Mouse (Mus musculus): Measurements from ENCODE around the gene Lclat1. TPM values are rescaled to one million over a fixed set of nuclear protein-coding genes. Genes with fewer than 3 reads are reported as not detected.

The Lclat1 gene
- polyA plus RNA-seq, 1 experiment from 2014 or later, result 12.9 TPM

DNA sequence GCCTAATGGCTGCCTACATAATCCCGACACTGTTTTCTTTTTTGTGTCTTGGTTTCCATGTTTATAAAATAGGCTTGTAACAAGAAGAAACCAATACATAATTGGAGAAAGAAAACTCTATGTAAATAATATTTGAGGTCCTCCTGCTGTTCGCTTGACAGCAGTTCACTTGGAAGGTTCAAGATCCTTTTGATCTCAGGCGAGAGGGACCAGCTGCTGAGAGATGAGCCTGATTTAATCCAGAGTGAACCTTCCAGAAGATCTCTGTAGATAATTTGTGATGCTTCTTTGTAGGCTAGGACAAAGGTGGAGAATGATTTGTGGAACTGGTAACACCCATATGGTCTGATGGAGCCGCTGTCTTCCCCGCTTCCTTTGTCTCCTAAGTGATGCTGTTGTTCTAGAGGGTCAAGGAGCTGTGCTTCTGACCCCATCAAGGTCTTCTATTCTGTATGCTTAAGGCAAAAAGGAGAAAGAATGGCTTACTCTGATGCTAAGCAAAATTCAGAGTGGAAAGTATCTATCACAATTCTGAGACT is 36.0 kb upstream of the Lclat1 start:
- Histone ChIP-seq H3K36me3 (no peaks in the 10 kb centered on the region), H3K4me1 (peaks cover 14% of the 10 kb centered on the region), H3K9me3 (replicated peaks) (no peaks in the 10 kb centered on the region), H3K4me3 (replicated peaks) (no peak overlapping the region), H3K4me2 (no peak overlapping the region), H3K27me3 (replicated peaks) (no peaks in the 10 kb centered on the region), H3K27ac (replicated peaks) (no peak overlapping the region), H3K9ac (replicated peaks) (no peak overlapping the region)
- ATAC-seq (ENCODE audit: low FRiP score), result no peak
- 62% methylated on average over 5 of the region's 5 CpGs for WGBS

DNA sequence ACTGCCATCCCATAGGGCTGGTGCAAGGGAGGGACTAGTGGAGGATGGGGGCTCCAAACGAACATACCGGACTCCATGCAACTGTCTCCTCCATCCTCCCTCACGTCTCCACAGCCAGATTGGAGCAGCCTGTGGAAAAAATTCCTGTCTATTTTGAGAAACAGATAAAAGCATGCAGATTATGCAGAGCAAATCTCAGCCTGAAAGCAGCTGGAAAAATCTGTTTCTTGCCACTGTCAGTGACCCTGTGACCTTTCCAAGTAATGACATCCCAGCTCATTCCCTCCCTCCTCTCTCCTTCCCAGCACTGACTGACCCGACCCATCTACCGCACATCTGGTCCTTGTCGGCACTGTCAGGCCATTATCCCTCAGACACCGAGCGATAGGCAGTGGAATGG is 35.5 kb upstream of the Lclat1 start:
- whole genome bisulfite sequencing, result 40% methylated on average over 8 of the region's 8 CpGs
- H3K27me3 ChIP-seq (replicated peaks), result no peaks in the 10 kb centered on the region
- H3K9ac ChIP-seq (replicated peaks), result no peak overlapping the region
- H3K27ac ChIP-seq (replicated peaks), result no peak overlapping the region
- H3K36me3 ChIP-seq, result no peaks in the 10 kb centered on the region
- no peak for ATAC-seq (ENCODE audit: low FRiP score)
- H3K4me3 ChIP-seq (replicated peaks), result no peak overlapping the region
- H3K4me1 ChIP-seq, result peaks cover 9% of the 10 kb centered on the region
- H3K4me2 ChIP-seq, result no peak overlapping the region
- no peaks in the 10 kb centered on the region for H3K9me3 ChIP-seq (replicated peaks)

GRCm38 (mm10) chr17:73074631-73075030 is 33.2 kb upstream of the Lclat1 start:
- Histone ChIP-seq H3K4me1 (no peaks in the 10 kb centered on the region), H3K27me3 (replicated peaks) (no peaks in the 10 kb centered on the region), H3K4me3 (replicated peaks) (no peak overlapping the region), H3K36me3 (no peaks in the 10 kb centered on the region), H3K9ac (replicated peaks) (no peak overlapping the region), H3K27ac (replicated peaks) (no peak overlapping the region), H3K4me2 (no peak overlapping the region), H3K9me3 (replicated peaks) (no peaks in the 10 kb centered on the region)
- ATAC-seq (ENCODE audit: low FRiP score), result no peak
- WGBS, result 70% methylated on average over 3 of the region's 3 CpGs

- Histone ChIP-seq H3K36me3 (no peaks in the 10 kb centered on the region), H3K27ac (replicated peaks) (no peak overlapping the region)
Observed at GRCm38 (mm10) chr17:73075238-73075890, 32.4 kb upstream of the Lclat1 start.

GRCm38 (mm10) chr17:73077638-73078037 is 30.1 kb upstream of the Lclat1 start:
- no peaks in the 10 kb centered on the region for H3K27me3 ChIP-seq (replicated peaks)
- H3K4me3 ChIP-seq (replicated peaks), result no peak overlapping the region
- H3K9me3 ChIP-seq (replicated peaks), result no peaks in the 10 kb centered on the region
- no peaks in the 10 kb centered on the region for H3K36me3 ChIP-seq
- H3K9ac ChIP-seq (replicated peaks), result no peak overlapping the region
- H3K27ac ChIP-seq (replicated peaks), result no peak overlapping the region
- no peaks in the 10 kb centered on the region for H3K4me1 ChIP-seq
- 92% methylated on average over 3 of the region's 3 CpGs for WGBS
- ATAC-seq (ENCODE audit: low FRiP score), result no peak
- H3K4me2 ChIP-seq, result no peak overlapping the region

More at GRCm38 (mm10) chr17:73075238-73075890, 32.4 kb upstream of the Lclat1 start:
- WGBS, result 55% methylated on average over 9 of the region's 9 CpGs
- no peak overlapping the region for H3K4me2 ChIP-seq
- H3K4me1 ChIP-seq, result no peaks in the 10 kb centered on the region
- H3K9ac ChIP-seq (replicated peaks), result no peak overlapping the region
- H3K9me3 ChIP-seq (replicated peaks), result no peaks in the 10 kb centered on the region
- ATAC-seq (ENCODE audit: low FRiP score), result no peak
- no peak overlapping the region for H3K4me3 ChIP-seq (replicated peaks)
- H3K27me3 ChIP-seq (replicated peaks), result no peaks in the 10 kb centered on the region

DNA sequence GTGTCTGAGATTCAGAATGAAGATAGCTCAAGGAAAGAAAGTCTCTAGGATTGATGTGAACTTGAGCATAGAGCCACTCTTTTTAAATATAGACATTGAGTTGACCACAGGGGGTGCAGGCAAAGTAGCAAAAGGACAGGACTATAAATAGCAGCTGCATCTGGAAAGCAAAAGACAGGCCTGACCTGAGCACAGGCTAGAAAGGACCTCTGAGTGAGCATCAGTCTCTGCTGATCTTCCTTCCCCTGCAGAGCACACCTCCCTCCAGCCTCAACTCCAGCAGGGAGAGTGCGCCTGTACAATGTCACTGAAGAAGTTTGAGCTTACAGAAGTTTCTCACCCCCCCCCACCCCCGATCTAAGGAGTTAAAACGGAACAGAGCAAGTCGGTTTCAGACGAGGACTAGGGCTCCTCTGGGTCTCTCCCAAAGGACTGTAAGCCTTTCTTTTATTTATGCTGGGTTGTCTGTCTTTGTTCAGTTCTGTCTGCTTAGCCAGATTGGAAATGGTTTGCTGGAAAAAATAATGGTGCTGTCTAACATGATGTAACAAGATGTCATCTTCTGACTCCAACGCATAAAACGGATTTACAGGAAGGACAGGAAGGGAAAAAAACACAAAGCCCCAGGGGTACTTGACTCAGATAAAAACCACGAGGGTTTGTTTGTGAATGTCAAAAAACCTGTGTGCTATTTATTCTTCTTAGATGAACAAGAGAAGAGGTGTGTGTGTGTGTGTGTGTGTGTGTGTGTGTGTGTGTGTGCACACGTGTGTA is 26.2 kb upstream of the Lclat1 start:
- H3K9me3 ChIP-seq (replicated peaks), result no peaks in the 10 kb centered on the region

GRCm38 (mm10) chr17:73082506-73083196 is 25.1 kb upstream of the Lclat1 start:
- Histone ChIP-seq H3K27ac (replicated peaks) (no peak overlapping the region), H3K36me3 (no peaks in the 10 kb centered on the region), H3K4me2 (no peak overlapping the region), H3K27me3 (replicated peaks) (no peaks in the 10 kb centered on the region), H3K4me1 (no peaks in the 10 kb centered on the region), H3K9me3 (replicated peaks) (no peaks in the 10 kb centered on the region), H3K9ac (replicated peaks) (no peak overlapping the region), H3K4me3 (replicated peaks) (no peak overlapping the region)
- ATAC-seq (ENCODE audit: low FRiP score), result no peak
- WGBS, result 84% methylated on average over 4 of the region's 4 CpGs

More for the DNA sequence above, 26.2 kb upstream of the Lclat1 start:
- no peak for ATAC-seq (ENCODE audit: low FRiP score)
- Histone ChIP-seq H3K27me3 (replicated peaks) (no peaks in the 10 kb centered on the region), H3K4me1 (no peaks in the 10 kb centered on the region), H3K4me2 (no peak overlapping the region), H3K27ac (replicated peaks) (no peak overlapping the region), H3K4me3 (replicated peaks) (no peak overlapping the region), H3K36me3 (no peaks in the 10 kb centered on the region), H3K9ac (replicated peaks) (no peak overlapping the region)
- WGBS, result 66% methylated on average over 9 of the region's 9 CpGs

DNA sequence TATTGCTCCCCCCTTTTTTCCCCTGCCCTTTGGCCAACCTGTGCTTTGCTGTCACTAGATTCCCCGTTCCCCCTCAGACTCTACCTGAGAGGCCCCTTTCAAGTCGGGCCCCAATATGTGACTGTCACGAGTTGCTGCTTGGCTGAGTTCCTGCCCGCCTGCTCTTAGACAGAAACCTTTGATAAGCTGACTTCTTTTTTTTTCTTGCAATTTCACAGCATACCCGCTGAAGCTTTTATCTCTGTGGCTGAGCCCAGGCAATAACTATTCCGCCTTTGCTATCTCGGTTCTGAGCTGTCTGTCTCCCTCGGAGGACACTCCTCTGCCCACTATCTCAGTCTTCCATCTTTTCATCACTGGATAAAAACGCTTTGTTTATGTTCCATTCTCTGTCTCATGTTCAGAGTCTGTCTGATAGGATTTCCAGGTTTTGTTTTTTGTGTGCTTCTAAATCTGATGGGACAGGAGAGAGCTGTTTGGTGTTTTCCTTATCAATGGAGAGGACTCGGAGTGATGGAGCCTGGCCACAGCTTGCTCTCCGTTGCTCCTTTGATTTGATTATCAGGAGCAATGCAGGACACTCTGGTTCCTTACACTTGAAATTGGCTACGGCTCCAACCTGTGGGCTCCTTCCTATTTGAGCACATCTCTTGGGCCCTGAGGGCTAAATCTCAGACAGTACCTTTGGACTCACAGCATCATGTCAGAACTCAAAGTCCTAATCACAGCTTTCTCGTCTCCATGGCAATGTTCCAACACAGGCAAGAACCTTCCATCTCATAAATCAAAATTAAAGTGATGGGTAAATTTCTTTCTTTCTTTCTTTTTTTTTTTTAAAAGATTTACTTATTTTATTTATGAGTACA is 20.5 kb upstream of the Lclat1 start:
- Histone ChIP-seq H3K27ac (replicated peaks) (no peak overlapping the region), H3K4me2 (no peak overlapping the region), H3K27me3 (replicated peaks) (no peaks in the 10 kb centered on the region), H3K4me1 (no peaks in the 10 kb centered on the region), H3K4me3 (replicated peaks) (no peak overlapping the region), H3K9ac (replicated peaks) (no peak overlapping the region), H3K36me3 (no peaks in the 10 kb centered on the region), H3K9me3 (replicated peaks) (no peaks in the 10 kb centered on the region)
- ATAC-seq (ENCODE audit: low FRiP score), result no peak
- WGBS, result 65% methylated on average over 13 of the region's 13 CpGs

DNA sequence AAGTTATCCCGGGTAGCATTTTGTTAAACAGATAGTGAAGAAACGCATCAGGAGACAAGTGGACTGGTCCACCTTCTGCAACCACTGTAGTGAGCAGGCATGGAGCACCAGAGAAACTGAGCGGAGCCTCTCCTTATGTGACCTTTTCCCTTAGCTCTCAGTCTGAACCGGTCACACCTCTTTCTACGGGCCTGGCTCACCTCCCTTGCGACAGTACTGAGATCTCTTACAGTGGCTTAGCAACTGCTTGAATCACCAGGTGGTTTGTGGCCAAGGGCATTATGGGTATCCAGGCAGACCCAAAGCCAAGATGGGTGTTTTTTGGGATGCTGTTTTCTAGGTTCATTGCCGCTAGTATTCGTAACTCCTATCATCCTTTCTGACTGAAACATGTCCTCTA is 16.4 kb upstream of the Lclat1 start:
- Histone ChIP-seq H3K36me3 (no peaks in the 10 kb centered on the region), H3K27ac (replicated peaks) (no peak overlapping the region), H3K9ac (replicated peaks) (no peak overlapping the region), H3K9me3 (replicated peaks) (no peaks in the 10 kb centered on the region), H3K4me2 (no peak overlapping the region), H3K4me1 (no peaks in the 10 kb centered on the region), H3K27me3 (replicated peaks) (no peaks in the 10 kb centered on the region), H3K4me3 (replicated peaks) (no peak overlapping the region)
- ATAC-seq (ENCODE audit: low FRiP score), result no peak
- 92% methylated on average over 8 of the region's 8 CpGs for WGBS

DNA sequence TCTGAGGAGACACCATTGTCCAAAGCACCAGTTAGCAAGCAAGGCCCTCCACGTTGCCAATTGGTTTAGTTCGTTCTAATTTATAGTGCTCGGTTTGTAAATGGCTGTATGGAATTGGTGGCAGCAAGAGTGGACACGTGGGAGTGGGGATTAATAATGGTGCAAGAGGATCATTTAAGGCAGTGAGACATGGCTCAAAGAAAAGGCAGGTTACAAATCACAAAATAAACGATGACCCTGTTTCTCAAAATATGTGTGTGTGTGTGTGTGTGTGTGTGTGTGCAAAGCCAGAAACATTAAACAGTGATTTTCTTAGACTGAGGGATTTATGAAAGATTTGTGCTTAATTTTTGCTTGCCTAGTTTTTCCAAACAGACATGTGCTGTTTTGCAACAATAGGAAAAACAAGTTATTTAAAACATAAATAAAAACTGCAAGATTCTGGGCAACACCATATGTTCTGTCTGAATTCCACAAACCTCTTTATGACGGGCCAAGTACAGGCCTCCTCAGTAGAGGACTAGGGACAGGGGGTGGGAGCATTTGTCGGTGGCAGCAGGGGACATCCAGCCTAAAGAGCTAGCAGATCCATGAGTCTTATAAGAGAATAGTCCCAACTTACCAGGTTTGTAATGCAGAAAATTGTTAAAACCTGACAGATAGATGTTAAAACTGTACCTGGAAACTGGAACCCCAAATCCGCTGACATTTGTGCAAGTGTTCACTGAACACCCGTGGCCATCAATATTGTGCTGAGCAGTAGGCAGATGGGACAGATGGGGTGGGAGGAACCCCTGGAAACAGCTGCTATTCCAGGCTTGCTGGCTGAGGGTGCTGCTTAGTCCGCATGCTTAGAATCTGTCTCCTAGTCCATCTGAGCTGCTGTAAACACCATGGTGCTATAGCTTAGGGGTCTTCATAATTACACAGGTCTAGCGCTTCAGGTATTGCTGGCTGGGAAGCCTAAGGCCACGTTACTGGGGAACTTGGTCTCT is 15.4 kb upstream of the Lclat1 start:
- H3K4me3 ChIP-seq (replicated peaks), result no peak overlapping the region
- H3K27ac ChIP-seq (replicated peaks), result no peak overlapping the region
- no peak for ATAC-seq (ENCODE audit: low FRiP score)
- H3K27me3 ChIP-seq (replicated peaks), result no peaks in the 10 kb centered on the region
- 74% methylated on average over 12 of the region's 12 CpGs for WGBS
- H3K36me3 ChIP-seq, result no peaks in the 10 kb centered on the region
- H3K4me1 ChIP-seq, result no peaks in the 10 kb centered on the region
- H3K9ac ChIP-seq (replicated peaks), result no peak overlapping the region
- H3K4me2 ChIP-seq, result no peak overlapping the region
- H3K9me3 ChIP-seq (replicated peaks), result no peaks in the 10 kb centered on the region
